Mouse (Mus musculus) midbrain, embryonic 11.5 days (tissue): Measurements from ENCODE around the gene Chst2. TPM values are rescaled to one million over a fixed set of nuclear protein-coding genes. Genes with fewer than 3 reads are reported as not detected.

Experiments used
- ATAC-seq: fragments of 200-750 bp; cut with Nextera tagmentation; 2 replicates; pipeline ENCODE4 v1.8.0; 2017; ENCODE audit warnings: moderate TSS enrichment, moderate library complexity; ENCODE audit not compliant: low FRiP score
- DNase-seq: peaks from one replicate; pipeline ENCODE4 v3.0.0; 2015; ENCODE audit warnings: low spot score; ENCODE audit errors: missing footprints
- H3K27ac ChIP-seq: fragments of 300-500 bp; sonication (generic); 2 replicates; pipeline ENCODE4 v1.5.1; 2014; ENCODE audit warnings: low read depth, low read length
- H3K27me3 ChIP-seq: fragments of 300-500 bp; sonication (generic); 2 replicates; pipeline ENCODE4 v1.6.1; 2014; ENCODE audit warnings: mild to moderate bottlenecking, low read length, moderate library complexity, mixed read lengths; ENCODE audit not compliant: control insufficient read depth, insufficient read depth
- H3K36me3 ChIP-seq: fragments of 300-500 bp; sonication (generic); 2 replicates; pipeline ENCODE4 v1.6.1; 2014; ENCODE audit warnings: mild to moderate bottlenecking, low read length, moderate library complexity, mixed read lengths; ENCODE audit not compliant: control insufficient read depth, insufficient read depth
- H3K4me1 ChIP-seq: fragments of 300-500 bp; sonication (generic); 2 replicates; pipeline ENCODE4 v1.6.1; 2014; ENCODE audit warnings: low read length; ENCODE audit not compliant: control insufficient read depth, insufficient read depth
- H3K4me2 ChIP-seq: fragments of 300-500 bp; sonication (generic); 2 replicates; pipeline ENCODE4 v1.6.1; 2014; ENCODE audit warnings: mild to moderate bottlenecking, moderate library complexity
- H3K4me3 ChIP-seq: fragments of 300-500 bp; sonication (generic); 2 replicates; pipeline ENCODE4 v1.5.1; 2014; ENCODE audit warnings: low read depth, low read length
- H3K9ac ChIP-seq: fragments of 300-500 bp; sonication (generic); 2 replicates; pipeline ENCODE4 v1.6.1; 2014; ENCODE audit warnings: low read length
- H3K9me3 ChIP-seq: fragments of 300-500 bp; sonication (generic); 2 replicates; pipeline ENCODE4 v1.6.1; 2016; ENCODE audit warnings: low read length; ENCODE audit not compliant: control insufficient read depth
- WGBS: fragments of 180-500 bp; shearing (Covaris S2); extraction: QIAGEN DNeasy Blood & Tissue Kit; methylation state at CpG from one replicate; pipeline ENCODE4 v1.1.7; 2014; 5-methylcytosine and 5-hydroxymethylcytosine counted together
- polyA plus RNA-seq: library from polyadenylated mRNA; unstranded; fragments of >200 nt; fragmentation: Nextera tagmentation; extraction: Ambion mirVana; gene quantifications from 2 replicates; pipeline ENCODE4 v1.2.1, GENCODE M21; 2014

Chst2 gene
- polyA plus RNA-seq, 1 experiment from 2014 or later = 8.4 TPM

DNA sequence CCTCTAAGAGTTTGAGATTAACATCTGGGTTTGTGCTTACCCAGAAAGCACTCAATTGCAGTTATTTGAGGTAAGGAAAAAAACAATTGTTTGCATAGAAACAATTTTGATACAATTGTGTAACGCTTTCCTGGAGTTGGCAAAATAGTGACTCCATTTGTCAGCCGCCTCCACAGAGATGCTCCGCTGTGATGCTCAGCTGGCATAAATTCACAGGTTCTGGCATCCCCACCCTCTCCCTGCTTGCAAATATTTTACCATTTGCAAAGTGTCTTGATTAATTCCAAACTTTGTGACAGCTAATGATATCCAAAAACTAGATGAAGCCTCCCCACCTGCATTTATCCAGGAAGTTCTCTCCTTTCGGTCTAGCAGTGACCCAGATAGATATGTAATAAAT lies 5.5 kb upstream of the Chst2 start:
- no peaks in the 10 kb centered on the region for H3K9me3 ChIP-seq
- 93% methylated on average over 4 of the region's 4 CpGs for WGBS
- no peak overlapping the region for H3K27ac ChIP-seq
- H3K9ac ChIP-seq = no peak overlapping the region
- no peak overlapping the region for H3K4me3 ChIP-seq
- no peak for ATAC-seq
- H3K27me3 ChIP-seq = no peaks in the 10 kb centered on the region
- H3K36me3 ChIP-seq = no peaks in the 10 kb centered on the region
- no peak overlapping the region for H3K4me2 ChIP-seq
- 0 out of 2 replicates have a peak, but pooled peaks cover 5% of the 10 kb centered on the region for H3K4me1 ChIP-seq
- no peak for DNase-seq

DNA sequence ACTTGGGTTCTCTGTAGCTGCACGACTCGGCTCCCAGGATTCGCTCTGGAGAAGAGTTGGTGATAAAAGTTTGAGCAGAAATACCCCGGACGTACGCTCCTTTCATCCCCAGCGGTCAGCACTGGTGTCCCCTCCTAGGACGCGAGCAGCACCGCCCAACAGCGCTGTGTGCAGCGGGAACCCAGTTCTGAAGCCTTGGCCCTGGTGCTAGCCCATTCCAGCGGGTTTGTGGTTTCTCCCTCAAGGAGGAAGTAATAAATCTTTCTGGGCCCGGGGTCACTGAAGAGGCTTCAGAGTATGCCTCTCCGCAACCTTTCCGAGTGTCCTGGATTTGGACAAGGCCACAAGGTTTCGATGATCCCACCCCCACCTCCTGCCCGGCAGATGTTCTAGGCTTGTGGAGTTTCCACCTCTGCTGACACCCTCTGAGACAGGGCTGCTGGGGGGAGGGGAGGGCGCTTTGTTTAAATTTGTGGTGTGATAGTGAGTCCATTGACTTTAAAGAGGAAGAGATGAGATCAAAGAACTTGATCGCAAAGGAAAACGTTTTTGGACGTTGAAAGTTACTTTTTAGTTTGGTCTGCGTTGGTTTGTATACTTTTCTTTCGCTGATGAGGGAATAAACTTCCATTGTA lies 1.2 kb upstream of the Chst2 start:
- ATAC-seq (peak; percentile 49), DNase-seq (no peak)
- H3K27me3 ChIP-seq = no peaks in the 10 kb centered on the region; the same call in 1 of the 2 replicates
- no peaks in the 10 kb centered on the region for H3K36me3 ChIP-seq
- peak overlapping the region; percentile 94 for H3K4me2 ChIP-seq
- peak overlapping the region; percentile 85 for H3K9ac ChIP-seq
- H3K4me3 ChIP-seq = peak overlapping the region; percentile 74
- 1% methylated on average over 24 of the region's 24 CpGs for WGBS
- H3K9me3 ChIP-seq = no peaks in the 10 kb centered on the region
- H3K27ac ChIP-seq = peak overlapping the region; percentile 51
- H3K4me1 ChIP-seq = peaks cover 12% of the 10 kb centered on the region; the same call in 1 of the 2 replicates

DNA sequence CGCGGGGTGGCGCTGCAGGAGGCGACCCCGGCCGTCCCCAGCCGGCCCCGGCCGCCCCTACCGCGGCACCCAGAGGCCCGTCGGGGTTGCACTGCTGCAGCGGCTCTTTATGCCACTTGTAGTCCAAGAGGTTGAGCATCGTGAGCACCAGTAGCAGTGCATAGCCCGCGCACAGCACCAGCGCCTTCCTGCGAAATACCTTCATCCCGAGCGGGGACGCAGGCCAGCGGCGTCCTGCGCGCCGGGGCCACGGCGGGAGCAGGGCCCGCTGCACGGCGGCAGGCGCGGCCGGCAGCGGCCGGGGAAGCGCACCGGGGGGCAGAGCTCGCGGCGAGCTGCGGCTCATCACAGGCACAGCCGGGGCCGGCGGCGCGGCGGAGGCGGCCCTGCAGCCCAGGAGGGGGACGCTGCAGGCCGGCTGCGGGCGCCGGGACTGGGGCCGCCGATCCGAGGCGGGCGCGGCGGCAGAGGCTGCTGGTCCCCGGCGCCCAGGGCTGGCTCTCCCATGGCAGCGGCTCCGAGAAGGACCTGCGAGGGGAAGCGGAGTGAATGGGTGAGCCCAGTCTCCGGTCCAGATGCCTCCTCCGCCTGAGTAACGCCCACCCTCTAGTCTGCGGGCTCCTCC lies 464 bp downstream of the Chst2 start:
- no peaks in the 10 kb centered on the region; the same call in 1 of the 2 replicates for H3K27me3 ChIP-seq

DNA sequence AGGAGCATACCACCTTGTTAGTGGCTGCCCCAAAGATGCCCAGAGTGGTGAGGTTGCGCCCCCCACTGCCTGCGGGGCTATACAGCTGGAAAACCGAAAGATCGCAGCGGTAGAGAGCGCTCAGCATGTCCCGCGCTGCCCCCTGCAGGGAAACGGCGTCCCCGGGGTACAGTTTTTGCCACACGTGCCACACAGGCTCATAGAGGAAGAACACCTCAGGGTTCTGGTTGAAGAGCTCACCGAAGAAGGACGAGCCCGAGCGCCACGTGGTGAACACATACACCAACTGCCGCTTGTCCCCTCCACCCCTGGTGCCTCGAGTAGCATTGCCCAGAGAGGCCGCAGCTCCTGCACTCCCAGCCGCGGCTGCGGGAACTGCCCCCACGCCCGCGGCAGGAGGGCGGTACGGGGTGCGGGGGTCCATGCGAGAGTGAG lies 994 bp downstream of the Chst2 start:
- DNase-seq (peak; percentile 95), ATAC-seq (peak; percentile 8; the same call in 1 of the 2 replicates)
- Histone ChIP-seq H3K4me1 (peaks cover 12% of the 10 kb centered on the region; the same call in 1 of the 2 replicates), H3K9ac (peak overlapping the region; percentile 85), H3K4me2 (peak overlapping the region; percentile 94), H3K27ac (no peak overlapping the region), H3K9me3 (no peaks in the 10 kb centered on the region), H3K4me3 (peak overlapping the region; percentile 74), H3K27me3 (no peaks in the 10 kb centered on the region; the same call in 1 of the 2 replicates), H3K36me3 (no peaks in the 10 kb centered on the region)
- 1% methylated on average over 30 of the region's 30 CpGs for WGBS

More for the DNA sequence above, 464 bp downstream of the Chst2 start:
- peak overlapping the region; percentile 74 for H3K4me3 ChIP-seq
- H3K36me3 ChIP-seq = no peaks in the 10 kb centered on the region
- H3K4me2 ChIP-seq = peak overlapping the region; percentile 94
- WGBS = under 1% methylated on average over 61 of the region's 72 CpGs
- H3K4me1 ChIP-seq = peaks cover 12% of the 10 kb centered on the region; the same call in 1 of the 2 replicates
- H3K9ac ChIP-seq = peak overlapping the region; percentile 85
- ATAC-seq (peak; percentile 43), DNase-seq (no peak)
- no peaks in the 10 kb centered on the region for H3K9me3 ChIP-seq
- H3K27ac ChIP-seq = peak overlapping the region; percentile 51; the same call in 1 of the 2 replicates

DNA sequence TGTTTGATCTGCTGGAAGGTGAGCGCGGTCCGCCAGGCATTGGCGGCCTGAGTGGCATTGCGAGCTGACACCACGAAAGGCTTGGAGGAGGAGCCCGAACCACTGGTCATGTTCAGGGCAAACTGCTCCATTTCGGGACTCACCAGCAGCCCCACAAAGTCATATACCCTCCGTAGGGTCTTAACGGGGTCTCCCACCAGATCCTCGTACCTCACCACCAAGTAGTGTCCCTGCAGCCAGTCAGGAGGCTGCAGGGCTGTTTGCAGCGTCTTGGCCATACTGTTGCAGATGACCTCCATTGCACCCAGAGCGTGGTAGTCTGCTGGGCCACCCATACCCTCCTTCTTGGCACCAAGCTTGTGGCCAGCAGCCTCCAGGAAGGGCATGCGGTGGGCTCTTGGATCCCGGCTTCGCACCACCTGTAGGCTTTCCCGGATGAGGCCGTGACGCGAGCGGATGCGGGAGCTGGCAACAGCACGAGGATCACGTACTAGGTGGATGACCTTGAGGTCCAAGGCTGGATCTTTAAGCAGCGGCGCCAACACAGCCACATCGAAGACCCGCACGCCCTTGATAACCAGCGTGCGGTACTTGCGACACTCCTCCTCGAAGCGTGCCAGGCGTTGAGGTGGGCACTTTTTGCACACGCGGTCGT lies 1.6 kb downstream of the Chst2 start:
- no peak for ATAC-seq
- Histone ChIP-seq H3K36me3 (no peaks in the 10 kb centered on the region), H3K27ac (no peak overlapping the region), H3K4me2 (peak overlapping the region; percentile 94), H3K4me1 (peaks cover 12% of the 10 kb centered on the region; the same call in 1 of the 2 replicates), H3K4me3 (peak overlapping the region; percentile 74), H3K9me3 (no peaks in the 10 kb centered on the region), H3K9ac (no peak overlapping the region; the same call in none of the 2 replicates), H3K27me3 (no peaks in the 10 kb centered on the region; the same call in 1 of the 2 replicates)
- 70% methylated on average over 38 of the region's 38 CpGs for WGBS
- peak; percentile 75 for DNase-seq

DNA sequence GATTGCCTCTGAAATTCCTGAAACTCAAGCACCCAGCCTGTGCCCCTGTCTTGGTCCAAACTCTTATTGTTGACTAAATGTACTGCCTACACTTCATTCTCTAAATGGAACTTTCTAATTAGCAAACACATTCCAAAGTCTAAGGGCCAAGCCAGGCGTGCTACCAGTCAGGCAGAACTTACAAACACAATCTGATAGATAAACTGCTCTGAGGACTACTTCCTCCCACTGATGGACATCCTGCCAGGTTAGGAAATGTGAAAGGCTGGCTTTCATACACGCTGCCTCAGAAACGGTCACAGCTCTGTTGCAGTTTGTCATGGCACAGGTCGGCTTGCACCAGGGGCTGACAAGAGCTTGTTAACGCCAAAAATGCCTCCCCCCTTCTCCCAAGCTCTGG lies 4.8 kb downstream of the Chst2 start:
- no peak for ATAC-seq
- peaks cover 7% of the 10 kb centered on the region; the same call in 1 of the 2 replicates for H3K4me1 ChIP-seq
- H3K4me3 ChIP-seq = no peak overlapping the region
- 57% methylated on average over 5 of the region's 5 CpGs for WGBS
- no peaks in the 10 kb centered on the region for H3K36me3 ChIP-seq
- no peak overlapping the region for H3K9ac ChIP-seq
- DNase-seq = peak; percentile 66
- H3K27ac ChIP-seq = no peak overlapping the region
- H3K9me3 ChIP-seq = no peaks in the 10 kb centered on the region
- H3K4me2 ChIP-seq = no peak overlapping the region
- H3K27me3 ChIP-seq = no peaks in the 10 kb centered on the region; the same call in 1 of the 2 replicates

DNA sequence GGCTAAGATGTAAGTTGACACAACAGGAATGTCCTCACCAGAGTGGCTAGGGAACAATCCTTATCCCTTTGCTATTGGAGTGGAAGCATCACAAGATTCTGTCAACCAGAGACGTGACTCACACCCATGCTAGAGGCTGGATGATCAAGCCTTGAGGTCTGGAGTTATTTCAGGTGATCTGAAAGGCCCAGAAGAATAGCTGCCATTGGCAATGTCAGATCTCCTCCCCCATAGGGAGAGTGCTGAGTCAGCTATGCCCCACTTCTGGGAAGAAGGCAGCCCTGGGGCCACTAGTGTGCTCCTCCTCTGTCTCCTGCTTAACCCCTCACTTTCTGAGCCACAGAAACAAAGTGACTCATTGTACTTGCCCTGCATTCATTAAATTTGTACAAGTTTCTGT lies 14.5 kb downstream of the Chst2 start:
- no peak overlapping the region for H3K9ac ChIP-seq
- H3K4me3 ChIP-seq = no peak overlapping the region
- no peak overlapping the region for H3K4me2 ChIP-seq
- no peaks in the 10 kb centered on the region for H3K27me3 ChIP-seq
- no peak overlapping the region for H3K27ac ChIP-seq
- DNase-seq (peak; percentile 69), ATAC-seq (no peak)
- H3K9me3 ChIP-seq = no peaks in the 10 kb centered on the region
- WGBS = 61% methylated on average over 1 of the region's 1 CpGs
- no peaks in the 10 kb centered on the region for H3K4me1 ChIP-seq
- H3K36me3 ChIP-seq = no peaks in the 10 kb centered on the region

DNA sequence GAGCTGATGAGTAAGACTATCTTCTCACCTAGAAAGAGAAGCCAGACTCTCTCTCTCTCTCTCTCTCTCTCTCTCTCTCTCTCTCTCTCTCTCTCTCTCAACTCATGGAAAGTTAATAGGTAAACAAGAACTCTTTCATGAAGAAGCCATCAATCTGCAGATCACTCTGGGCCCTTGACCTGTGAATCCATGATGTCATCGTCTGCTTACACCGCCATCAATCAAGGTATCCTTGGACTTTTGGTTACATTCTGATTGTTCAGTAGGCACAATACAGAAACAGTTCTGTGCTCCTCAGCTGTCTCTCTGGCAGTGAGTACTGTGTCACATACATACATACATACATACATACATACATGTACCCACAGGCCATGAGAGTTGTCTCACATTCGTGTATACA lies 16.6 kb downstream of the Chst2 start:
- no peaks in the 10 kb centered on the region for H3K4me1 ChIP-seq
- DNase-seq (no peak), ATAC-seq (no peak)
- no peak overlapping the region for H3K9ac ChIP-seq
- H3K4me3 ChIP-seq = no peak overlapping the region
- no peaks in the 10 kb centered on the region for H3K36me3 ChIP-seq
- H3K27me3 ChIP-seq = no peaks in the 10 kb centered on the region
- no peak overlapping the region for H3K27ac ChIP-seq
- no peak overlapping the region for H3K4me2 ChIP-seq
- 89% methylated on average over 3 of the region's 3 CpGs for WGBS
- no peaks in the 10 kb centered on the region for H3K9me3 ChIP-seq
